Mouse (Mus musculus): ENCODE data around the gene Pon1.

Gene Pon1

GRCm38 (mm10) chr6:5134986-5135385 is 58.8 kb downstream of the Pon1 start:
- DNase-seq: no peak

- no peak for DNase-seq
Observed at GRCm38 (mm10) chr6:5129364-5130093, 64.2 kb downstream of the Pon1 start.

DNA sequence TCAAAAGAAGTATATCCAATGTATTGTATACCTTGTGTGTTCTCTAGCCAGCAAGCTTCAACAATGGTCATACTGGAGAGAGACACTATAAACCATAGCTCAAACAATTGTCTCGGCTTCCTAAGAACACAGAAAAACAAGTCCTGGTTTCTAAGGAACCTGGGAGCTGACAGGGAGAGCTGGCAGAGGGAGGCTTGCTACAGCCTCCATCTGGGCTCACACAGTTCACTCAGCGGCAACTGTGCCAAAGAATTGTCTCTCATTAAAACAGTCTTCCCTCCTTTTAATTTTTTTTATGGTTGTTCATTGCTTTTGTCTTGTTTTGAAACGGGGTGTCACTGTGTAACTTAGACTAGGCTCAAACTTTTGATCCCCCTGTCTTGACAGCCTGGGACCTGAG is 73.5 kb downstream of the Pon1 start:
- DNase-seq: no peak

DNA sequence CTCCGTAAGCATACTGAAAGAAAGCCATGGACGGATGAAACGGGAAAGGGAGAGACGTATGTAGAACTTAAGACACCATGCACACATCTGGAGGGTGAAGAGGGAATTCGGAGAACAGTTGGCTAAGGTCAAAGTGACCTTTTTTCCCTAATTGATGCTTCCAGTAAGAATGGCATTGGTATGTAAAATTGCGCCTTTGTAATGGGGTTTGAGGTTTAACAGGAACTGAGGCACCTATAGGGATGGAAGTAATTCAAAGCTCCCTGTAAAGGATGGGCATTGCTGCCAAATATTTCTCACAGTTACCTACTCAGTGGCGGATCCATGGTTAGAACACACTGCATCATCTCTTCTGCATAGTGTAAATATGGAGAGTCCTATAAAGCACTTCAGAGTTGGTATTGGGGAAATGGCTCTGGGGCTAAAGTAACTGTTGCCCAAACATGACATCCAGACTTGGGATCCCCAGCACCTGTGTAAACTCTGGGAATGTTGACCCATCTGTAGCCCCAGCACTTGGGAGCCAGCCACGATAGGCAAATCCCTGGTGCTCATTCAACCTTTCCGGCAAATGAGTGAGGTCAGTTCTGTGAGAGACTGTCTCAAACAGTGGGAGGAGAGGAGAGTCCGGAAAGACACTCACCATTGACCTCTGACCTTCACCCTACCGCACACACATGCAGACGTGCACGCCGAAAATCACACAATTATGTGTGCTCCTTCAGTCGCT is 74.4 kb downstream of the Pon1 start:
- DNase-seq: no peak
